ENCODE assay signal across 7 mouse cellular contexts in the genomic region with DNA sequence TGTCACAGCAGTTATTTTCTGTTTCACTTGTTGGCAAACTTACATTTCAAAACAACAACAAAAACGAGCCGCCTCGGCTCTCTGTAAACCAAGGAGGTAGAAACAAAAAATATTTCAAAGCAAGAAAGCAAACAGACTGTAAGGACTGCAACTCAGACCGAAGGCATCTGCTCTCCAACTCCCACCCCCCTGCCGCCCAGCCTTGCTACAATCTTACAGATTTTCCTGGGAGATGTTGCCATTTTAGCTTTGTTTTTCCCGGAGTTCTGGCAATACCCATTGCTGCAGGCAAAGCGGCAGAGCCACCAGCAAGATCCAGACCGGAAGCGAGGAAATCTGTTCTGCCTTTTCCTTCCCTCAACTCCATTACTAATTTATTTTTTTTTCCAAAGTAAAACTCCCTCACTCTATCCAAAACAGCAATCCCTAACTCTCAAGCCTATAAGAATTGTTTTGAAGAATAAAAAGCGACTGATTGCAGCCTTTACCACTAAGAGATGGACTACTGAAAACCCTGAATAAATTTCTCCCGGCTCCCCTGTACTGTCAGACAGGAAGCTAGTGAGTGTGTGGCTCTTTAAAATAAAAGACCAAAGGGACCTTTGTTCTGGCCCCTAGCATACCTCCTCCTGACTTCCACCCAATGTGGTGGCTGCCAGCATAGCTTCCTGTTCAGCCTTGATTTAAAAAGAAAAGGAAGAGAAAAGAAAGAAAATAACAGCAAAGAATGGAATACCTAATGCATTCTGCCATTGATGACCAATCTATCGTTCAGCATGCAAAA.
DNase-seq lines count a peak whose midpoint lies in the region; ATAC-seq and TF ChIP-seq lines count a peak whose summit lies in the region.

No protein-coding gene starts in this region.

- no peak for TF ChIP-seq CTCF in hindbrain, postnatal 0 days (IDR thresholded peaks at IDR 0.05; ENCODE audit: low read depth)

- WGBS in forebrain, embryonic 16.5 days, result 11% methylated on average over 12 of the region's 12 CpGs
- WGBS in hindbrain, postnatal 0 days, result 28% methylated on average over 12 of the region's 12 CpGs

- H3K36me3 ChIP-seq in forebrain, embryonic 16.5 days (ENCODE audit: control insufficient read depth, insufficient read depth), result no peaks in the 10 kb centered on the region
- no peaks in the 10 kb centered on the region for H3K36me3 ChIP-seq in hindbrain, postnatal 0 days (ENCODE audit: insufficient read depth, low read length)

- H3K4me2 ChIP-seq in forebrain, embryonic 16.5 days (ENCODE audit: low read length), result peak overlapping the region; percentile 38
- peak overlapping the region; percentile 44 for H3K4me2 ChIP-seq in hindbrain, postnatal 0 days (ENCODE audit: low read depth, low read length)

- H3K9me3 ChIP-seq in forebrain, embryonic 16.5 days (ENCODE audit: control insufficient read depth, low read length), result no peaks in the 10 kb centered on the region
- no peaks in the 10 kb centered on the region for H3K9me3 ChIP-seq in hindbrain, postnatal 0 days (ENCODE audit: low read length)

- H3K27ac ChIP-seq in forebrain, embryonic 16.5 days (ENCODE audit: low read length), result peak overlapping the region; percentile 54
- H3K27ac ChIP-seq in hindbrain, postnatal 0 days, result peak overlapping the region; percentile 48

- 0 out of 2 replicates have a peak overlapping the region, but pooled peaks have one; percentile 5 for H3K9ac ChIP-seq in forebrain, embryonic 16.5 days (replicated peaks; ENCODE audit: low read depth, low read length)
- peak overlapping the region; percentile 6; the same call in 1 of the 2 replicates for H3K9ac ChIP-seq in hindbrain, postnatal 0 days (replicated peaks; ENCODE audit: low read length)

- no peaks in the 10 kb centered on the region for H3K27me3 ChIP-seq in forebrain, embryonic 16.5 days (replicated peaks; ENCODE audit: control insufficient read depth, insufficient read depth, low read length)
- no peaks in the 10 kb centered on the region for H3K27me3 ChIP-seq in hindbrain, postnatal 0 days (ENCODE audit: insufficient read depth, low read length)

- peaks cover 19% of the 10 kb centered on the region for H3K4me1 ChIP-seq in forebrain, embryonic 16.5 days (replicated peaks; ENCODE audit: control insufficient read depth, insufficient read depth, low read length)
- 0 out of 2 replicates have a peak, but pooled peaks cover 3% of the 10 kb centered on the region for H3K4me1 ChIP-seq in hindbrain, postnatal 0 days (ENCODE audit: insufficient read depth, low read length)

- ATAC-seq in forebrain, embryonic 16.5 days, result peak; percentile 62; the same call in 1 of the 2 replicates
- ATAC-seq in hindbrain, postnatal 0 days, result no peak
- ATAC-seq in megakaryocyte, adult 5-6 weeks (ENCODE audit: poor library complexity, severe bottlenecking), result no peak

- peak; percentile 7 for DNase-seq in ovary, postnatal 14 days (ENCODE audit: low spot score)
- DNase-seq in ovary, postnatal 10 days (ENCODE audit: low spot score), result no peak
- DNase-seq in hindbrain, postnatal 0 days (ENCODE audit: low spot score), result peak; percentile 39
- peak; percentile 13 for DNase-seq in lung, postnatal 14 days
- no peak for DNase-seq in urinary bladder, adult 18-20 months (ENCODE audit: low spot score in 2 of 2)

- peak overlapping the region; percentile 23 for H3K4me3 ChIP-seq in forebrain, embryonic 16.5 days (replicated peaks; ENCODE audit: low read length)
- peak overlapping the region; percentile 17 for H3K4me3 ChIP-seq in hindbrain, postnatal 0 days (ENCODE audit: low read length)

Comparison
In these comparisons a context has a peak if more than half of its experiments do, and no peak if none do; other contexts are left out.
1. DNase-seq: peak in ovary, postnatal 14 days (single experiment), hindbrain, postnatal 0 days (single experiment) and lung, postnatal 14 days (single experiment); none in ovary, postnatal 10 days (single experiment) and urinary bladder, adult 18-20 months (0 of 2).